Mouse (Mus musculus) kidney, adult 2 months (tissue): Measurements from ENCODE around the gene Serpinb3a.
"Not testable (repeated sequence)": the region's sequence is repeated elsewhere in the genome, so short reads cannot be mapped to it uniquely, and the experiment has no call there.

Experiments used
- CTCF ChIP-seq: fragments of 200-500 bp; conservative IDR thresholded peaks from 2 replicates; pipeline ENCODE4 v1.5.1; 2011; ENCODE audit warnings: low read depth, mild to moderate bottlenecking, control low read depth, low read length, moderate library complexity, mixed read lengths; ENCODE audit not compliant: insufficient read depth, insufficient read length
- POLR2A ChIP-seq: fragments of 200-500 bp; IDR thresholded peaks from one replicate; pipeline ENCODE4 v1.6.1; 2011; ENCODE audit warnings: low read depth, low read length, control low read depth

DNA sequence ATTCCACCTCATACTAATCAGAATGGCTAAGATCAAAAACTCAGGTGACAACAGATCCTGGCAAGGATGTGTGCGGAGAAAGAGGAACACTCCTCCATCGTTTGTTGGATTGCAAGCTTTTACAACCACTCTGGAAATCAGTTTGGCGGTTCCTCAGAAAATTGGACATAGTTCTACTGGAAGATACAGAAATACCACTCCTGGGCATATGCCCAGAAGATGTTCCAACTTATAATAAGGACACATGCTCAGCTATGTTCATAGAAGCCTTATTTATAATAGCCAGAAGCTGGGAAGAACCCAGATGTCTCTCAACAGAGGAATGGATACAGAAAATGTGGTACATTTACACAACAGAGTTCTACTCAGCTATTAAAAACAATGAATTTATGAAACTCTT lies 17.9 kb downstream of the Serpinb3a start:
- not testable (repeated sequence) for TF ChIP-seq CTCF, POLR2A
